Comparison of ENCODE assay signal across 8 mouse cellular contexts in the genomic region with DNA sequence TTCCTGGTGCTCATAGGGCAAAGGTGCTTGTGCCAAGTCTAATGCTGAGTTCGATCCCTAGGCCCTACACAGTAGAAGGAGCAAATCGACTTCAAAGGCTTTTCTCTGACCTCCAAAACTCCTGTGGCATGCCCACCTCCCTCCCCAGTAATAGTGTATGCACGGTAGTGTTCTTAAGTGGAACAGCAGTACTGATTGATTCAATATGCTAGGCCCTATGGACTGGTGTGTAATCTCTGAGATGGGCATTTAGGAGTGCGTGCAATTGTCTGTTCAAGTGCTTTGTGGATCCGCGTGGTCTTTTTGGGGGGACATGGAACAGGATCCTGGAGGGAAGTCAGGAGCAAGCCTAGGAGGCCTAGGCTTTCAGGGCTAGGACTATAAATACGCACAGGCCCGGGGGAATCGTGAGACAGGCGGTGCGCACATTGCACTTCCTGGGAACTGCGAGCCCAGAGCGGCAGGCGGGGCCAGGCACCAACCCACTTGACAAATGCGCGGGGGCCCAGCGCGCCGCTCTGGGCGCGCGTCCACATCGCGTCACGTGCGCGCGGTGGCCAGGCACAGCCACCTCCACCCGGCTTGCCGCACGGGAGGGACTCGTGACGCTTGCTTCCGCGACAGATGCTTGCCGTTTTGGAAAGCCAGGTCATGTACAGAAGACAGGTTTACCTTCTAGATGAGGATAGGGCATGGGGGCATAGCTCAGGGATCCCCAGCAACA. TPM values are rescaled to one million over a fixed set of nuclear protein-coding genes. Genes with fewer than 3 reads are reported as not detected.
DNase-seq lines count a peak whose midpoint lies in the region; ATAC-seq and TF ChIP-seq lines count a peak whose summit lies in the region.

No protein-coding gene starts in this region.

- intact Hi-C loops in gastrocnemius, adult 2 months (cut with DNase I) = loop anchor here (1.0 to 2.0 kb wide), 2 partner anchors 31 to 36 kb away; a partner anchor contains a TSS
- intact Hi-C loops in left cerebral cortex, adult 2 months (cut with DNase I) = loop anchor here (1.0 kb wide), 3 partner anchors 31 to 50 kb away; a partner anchor contains a TSS

- no peaks in the 10 kb centered on the region for H3K36me3 ChIP-seq in hindbrain, postnatal 0 days (ENCODE audit: insufficient read depth, low read length)

- H3K27me3 ChIP-seq in hindbrain, postnatal 0 days (ENCODE audit: insufficient read depth, low read length) = no peaks in the 10 kb centered on the region

- peak overlapping the region; percentile 91 for H3K27ac ChIP-seq in gastrocnemius, adult 2 months
- peak overlapping the region; percentile 84 for H3K27ac ChIP-seq in hindbrain, postnatal 0 days
- peak overlapping the region; percentile 96 for H3K27ac ChIP-seq in left cerebral cortex, adult 2 months

- peak overlapping the region; percentile 51 for H3K9ac ChIP-seq in hindbrain, postnatal 0 days (replicated peaks; ENCODE audit: low read length)

- peak overlapping the region; percentile 75 for H3K4me3 ChIP-seq in gastrocnemius, adult 2 months
- peak overlapping the region; percentile 40 for H3K4me3 ChIP-seq in hindbrain, postnatal 0 days (ENCODE audit: low read length)
- H3K4me3 ChIP-seq in left cerebral cortex, adult 2 months = peak overlapping the region; percentile 45

- peak; percentile 91 for ATAC-seq in common myeloid progenitor, adult 5-6 weeks (replicated peaks; ENCODE audit: low read depth, poor library complexity, severe bottlenecking)
- ATAC-seq in hindbrain, postnatal 0 days = peak; percentile 98
- peak; percentile 94 for ATAC-seq in megakaryocyte, adult 5-6 weeks (ENCODE audit: poor library complexity, severe bottlenecking)

- H3K9me3 ChIP-seq in hindbrain, postnatal 0 days (ENCODE audit: low read length) = no peaks in the 10 kb centered on the region

- H3K4me2 ChIP-seq in hindbrain, postnatal 0 days (ENCODE audit: low read depth, low read length) = peak overlapping the region; percentile 74

- TF ChIP-seq CTCF in gastrocnemius, adult 2 months (IDR thresholded peaks at IDR 0.05) = no peak
- no peak for TF ChIP-seq CTCF in hindbrain, postnatal 0 days (IDR thresholded peaks at IDR 0.05; ENCODE audit: low read depth)
- no peak for TF ChIP-seq CTCF in left cerebral cortex, adult 2 months (IDR thresholded peaks at IDR 0.05)

- WGBS in hindbrain, postnatal 0 days = 2% methylated on average over 36 of the region's 36 CpGs

- peaks cover 3% of the 10 kb centered on the region; the same call in 1 of the 2 replicates for H3K4me1 ChIP-seq in hindbrain, postnatal 0 days (ENCODE audit: insufficient read depth, low read length)

- peak; percentile 96 for DNase-seq in ZHBTc4 (ENCODE audit: low read depth, low spot score)
- DNase-seq in gastrocnemius, adult 2 months = peak; percentile 97
- DNase-seq in hindbrain, postnatal 0 days (ENCODE audit: low spot score) = peak; percentile 95
- peak; percentile 94 for DNase-seq in left cerebral cortex, adult 2 months (ENCODE audit: extremely low spot score in 1 of 2, low spot score in 2 of 2)
- DNase-seq in right cerebral cortex, adult 2 months (ENCODE audit: low spot score in 2 of 2) = peak; percentile 91 to 96
- peak; percentile 89 for DNase-seq in urinary bladder, postnatal 14 days (ENCODE audit: low spot score)

RNA-seq across cellular contexts. Expression of a gene that starts 31.1 kb away (rescaled TPM):
- 730 and 786 TPM in 2 replicates for total RNA-seq in common myeloid progenitor, adult 5-6 weeks (2017)
- total RNA-seq in gastrocnemius, adult 2 months (2021) = 100 to 1,000 TPM; 135 to 140 TPM
- total RNA-seq in hindbrain, postnatal 0 days (2014; rRNA removed) = 113 and 133 TPM in 2 replicates
- 185 and 192 TPM in 2 replicates for polyA plus RNA-seq in hindbrain, postnatal 0 days (2015; fragmentation: Nextera tagmentation; extraction: Ambion mirVana)
- total RNA-seq in left cerebral cortex, adult 2 months (2021) = 100 to 1,000 TPM; 411 to 430 TPM
- 418 and 446 TPM in 2 replicates for total RNA-seq in megakaryocyte, adult 5-6 weeks (2015)
- 321 and 398 TPM in 2 replicates for total RNA-seq in megakaryocyte, adult 5-6 weeks (2017)

RNA-seq across cellular contexts. Expression of a gene that starts 37.2 kb away (rescaled TPM):
- total RNA-seq in common myeloid progenitor, adult 5-6 weeks (2017) = 3.0 and 3.2 TPM in 2 replicates
- total RNA-seq in gastrocnemius, adult 2 months (2021) = 10 to 100 TPM; 14.7 to 15.9 TPM
- 2.5 and 2.9 TPM in 2 replicates for total RNA-seq in hindbrain, postnatal 0 days (2014; rRNA removed)
- 12.7 and 14.0 TPM in 2 replicates for polyA plus RNA-seq in hindbrain, postnatal 0 days (2015; fragmentation: Nextera tagmentation; extraction: Ambion mirVana)
- total RNA-seq in left cerebral cortex, adult 2 months (2021) = 10 to 100 TPM in 1 of 2 experiments, 1 to 10 TPM in 1; 8.9 to 10.8 TPM
- 0.80 and 1.2 TPM in 2 replicates for total RNA-seq in megakaryocyte, adult 5-6 weeks (2015)
- 2.0 and 2.8 TPM in 2 replicates for total RNA-seq in megakaryocyte, adult 5-6 weeks (2017)

RNA-seq across cellular contexts. Expression of a gene that starts 49.8 kb away (rescaled TPM):
- total RNA-seq in common myeloid progenitor, adult 5-6 weeks (2017) = 206 and 305 TPM in 2 replicates
- total RNA-seq in gastrocnemius, adult 2 months (2021) = 10 to 100 TPM; 33.3 to 63.8 TPM
- 24.4 and 30.1 TPM in 2 replicates for total RNA-seq in hindbrain, postnatal 0 days (2014; rRNA removed)
- 102 and 117 TPM in 2 replicates for polyA plus RNA-seq in hindbrain, postnatal 0 days (2015; fragmentation: Nextera tagmentation; extraction: Ambion mirVana)
- 10 to 100 TPM; 30.0 to 33.3 TPM for total RNA-seq in left cerebral cortex, adult 2 months (2021)
- 163 and 174 TPM in 2 replicates for total RNA-seq in megakaryocyte, adult 5-6 weeks (2015)
- 137 and 158 TPM in 2 replicates for total RNA-seq in megakaryocyte, adult 5-6 weeks (2017)

Comparison
In these comparisons a context has a peak if more than half of its experiments do, and no peak if none do; other contexts are left out.
1. Peak in every context shown above with its lines: DNase-seq, ATAC-seq, H3K4me3 ChIP-seq and H3K27ac ChIP-seq.